Comparison of ENCODE assay signal across 13 mouse cellular contexts in the genomic region with DNA sequence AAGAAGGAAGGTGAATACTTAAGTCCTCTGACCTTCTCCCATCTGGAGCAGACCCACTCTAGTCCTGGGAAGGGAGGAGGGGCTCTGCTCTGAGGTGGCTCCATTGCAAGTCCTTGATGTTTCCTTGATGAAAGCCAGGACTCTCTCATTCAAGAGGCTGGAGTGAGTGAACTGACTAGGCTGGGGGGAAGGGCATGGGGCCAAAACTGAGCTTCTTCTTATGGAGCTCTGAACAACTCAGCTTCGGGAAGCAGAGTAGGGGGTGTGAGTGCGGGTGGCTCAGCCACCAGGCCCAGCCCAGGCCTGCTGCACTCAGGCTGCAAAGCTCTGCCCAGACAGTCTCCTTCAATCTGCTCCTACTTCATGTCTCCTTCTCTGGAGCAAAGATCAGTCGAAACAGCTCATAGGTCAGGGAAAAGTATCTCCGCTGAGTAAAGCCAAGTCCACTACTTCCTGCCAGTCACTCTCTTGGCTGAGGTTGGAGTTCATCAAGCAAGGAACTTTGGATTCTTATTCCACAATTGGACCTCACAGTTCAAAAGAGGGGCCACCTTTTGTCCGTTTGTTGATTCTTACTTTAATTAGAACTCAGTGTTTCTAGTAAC. TPM values are rescaled to one million over a fixed set of nuclear protein-coding genes. Genes with fewer than 3 reads are reported as not detected.
A peak's percentile ranks its signal among the peaks of the same experiment; 100 is the strongest.
DNase-seq lines count a peak whose midpoint lies in the region; ATAC-seq and TF ChIP-seq lines count a peak whose summit lies in the region.
"Had no signal": no experiment of that assay in that cellular context is flagged by ENCODE, and none has a peak within 500 bp of the region (broad histone marks: within the 10 kb centered on the region; RNA-seq: fewer than 3 reads in every experiment).

No protein-coding gene starts in this region.

- peak overlapping the region; percentile 26 to 59; a peak in 3 of 4 replicates for H3K27ac ChIP-seq in heart, embryonic 14.5 days (replicated peaks in 1 of 2; ENCODE audit: control insufficient read depth in 1 of 2, insufficient read depth in 1 of 2, low read depth in 2 of 2, low read length in 2 of 2)
- no peak overlapping the region for H3K27ac ChIP-seq in embryonic facial prominence, embryonic 14.5 days (replicated peaks; ENCODE audit: low read depth, low read length)
- H3K27ac ChIP-seq in lung, postnatal 0 days (ENCODE audit: low read length), result no peak overlapping the region
- H3K27ac ChIP-seq: embryonic facial prominence, embryonic 12.5 days; hindbrain, embryonic 13.5 days; lung, embryonic 15.5 days had no signal

- ATAC-seq in heart, embryonic 14.5 days (ENCODE audit: insufficient number of reproducible peaks, insufficient read depth, low FRiP score, low read depth), result peak; percentile 54
- ATAC-seq in embryonic facial prominence, embryonic 14.5 days (ENCODE audit: low read depth), result no peak; the same call in 1 of the 2 replicates
- peak; percentile 49 for ATAC-seq in lung, postnatal 0 days
- ATAC-seq: forebrain, embryonic 16.5 days had no signal

- peaks cover 5% of the 10 kb centered on the region; the same call in 1 of the 2 replicates for H3K27me3 ChIP-seq in heart, embryonic 14.5 days (ENCODE audit: control insufficient read depth, insufficient read depth, low read length)
- peaks cover 44% of the 10 kb centered on the region for H3K27me3 ChIP-seq in embryonic facial prominence, embryonic 14.5 days (replicated peaks; ENCODE audit: control insufficient read depth, insufficient read depth, low read length)
- peaks cover 9% of the 10 kb centered on the region; the same call in 1 of the 2 replicates for H3K27me3 ChIP-seq in lung, postnatal 0 days (replicated peaks; ENCODE audit: insufficient read depth, low read length)

- H3K4me1 ChIP-seq in heart, embryonic 14.5 days (ENCODE audit: control insufficient read depth in 2 of 2, insufficient read depth in 2 of 2, low read length in 2 of 2), result peaks cover 12 to 17% of the 10 kb centered on the region in 2 experiments
- H3K4me1 ChIP-seq in embryonic facial prominence, embryonic 14.5 days (ENCODE audit: control insufficient read depth, insufficient read depth, low read length), result no peaks in the 10 kb centered on the region
- no peaks in the 10 kb centered on the region for H3K4me1 ChIP-seq in lung, postnatal 0 days (ENCODE audit: insufficient read depth, low read depth, low read length)

- DNase-seq in heart, postnatal 25 days (ENCODE audit: low spot score), result no peak
- DNase-seq in adipocyte (ENCODE audit: low spot score), result peak; percentile 57
- DNase-seq in embryonic facial prominence, embryonic 14.5 days (ENCODE audit: low spot score), result peak; percentile 24
- peak; percentile 23 for DNase-seq in lung, postnatal 0 days (ENCODE audit: low spot score)
- no peak for DNase-seq in natural killer cell, adult 2 months (ENCODE audit: low spot score in 2 of 2)
- DNase-seq in gastrocnemius, postnatal 10 days, result no peak
- DNase-seq in frontal cortex, postnatal 36 days (ENCODE audit: low spot score in 2 of 2), result no peak
- DNase-seq: retina, postnatal 1 day had no signal

- no peak for TF ChIP-seq EP300 in lung, postnatal 0 days (IDR thresholded peaks at IDR 0.05)

- no peak for TF ChIP-seq CTCF in lung, postnatal 0 days (IDR thresholded peaks at IDR 0.05)

- H3K4me3 ChIP-seq in heart, embryonic 14.5 days (ENCODE audit: control insufficient read depth in 1 of 2, insufficient read depth in 1 of 2, low read depth in 1 of 2, low read length in 2 of 2), result no peak overlapping the region
- H3K4me3 ChIP-seq in embryonic facial prominence, embryonic 14.5 days (ENCODE audit: low read depth, low read length), result no peak overlapping the region
- no peak overlapping the region for H3K4me3 ChIP-seq in lung, postnatal 0 days (ENCODE audit: low read depth, low read length)
- H3K4me3 ChIP-seq: embryonic facial prominence, embryonic 12.5 days; hindbrain, embryonic 13.5 days; lung, embryonic 15.5 days had no signal

- no peak overlapping the region for H3K4me2 ChIP-seq in heart, embryonic 14.5 days (ENCODE audit: low read length)
- H3K4me2 ChIP-seq in embryonic facial prominence, embryonic 14.5 days (ENCODE audit: low read depth, low read length), result no peak overlapping the region
- H3K4me2 ChIP-seq in lung, postnatal 0 days (replicated peaks; ENCODE audit: low read depth, low read length), result no peak overlapping the region
- H3K4me2 ChIP-seq: embryonic facial prominence, embryonic 12.5 days; hindbrain, embryonic 13.5 days; lung, embryonic 15.5 days had no signal

- intact Hi-C loops in heart, postnatal 25 days (cut with DNase I), result no loop called here

- no peaks in the 10 kb centered on the region for H3K36me3 ChIP-seq in heart, embryonic 14.5 days (ENCODE audit: control insufficient read depth, insufficient read depth, low read length)
- no peaks in the 10 kb centered on the region for H3K36me3 ChIP-seq in embryonic facial prominence, embryonic 14.5 days (ENCODE audit: control insufficient read depth, insufficient read depth, low read length)
- H3K36me3 ChIP-seq in lung, postnatal 0 days (ENCODE audit: insufficient read depth, low read length), result no peaks in the 10 kb centered on the region
- H3K36me3 ChIP-seq: embryonic facial prominence, embryonic 12.5 days; hindbrain, embryonic 13.5 days; lung, embryonic 15.5 days had no signal

- 36% methylated on average over 5 of the region's 5 CpGs for WGBS in heart, embryonic 14.5 days
- 47% methylated on average over 5 of the region's 5 CpGs for WGBS in embryonic facial prominence, embryonic 14.5 days
- 52% methylated on average over 5 of the region's 5 CpGs for WGBS in lung, postnatal 0 days

- no peaks in the 10 kb centered on the region for H3K9me3 ChIP-seq in heart, embryonic 14.5 days (ENCODE audit: control insufficient read depth, low read length)
- no peaks in the 10 kb centered on the region for H3K9me3 ChIP-seq in embryonic facial prominence, embryonic 14.5 days (ENCODE audit: control insufficient read depth, low read length)
- no peaks in the 10 kb centered on the region for H3K9me3 ChIP-seq in lung, postnatal 0 days (ENCODE audit: low read length)
- H3K9me3 ChIP-seq: embryonic facial prominence, embryonic 12.5 days; hindbrain, embryonic 13.5 days; lung, embryonic 15.5 days had no signal

- H3K9ac ChIP-seq in heart, embryonic 14.5 days (ENCODE audit: low read length), result no peak overlapping the region
- H3K9ac ChIP-seq in embryonic facial prominence, embryonic 14.5 days (ENCODE audit: low read depth, low read length), result no peak overlapping the region
- H3K9ac ChIP-seq in lung, postnatal 0 days (replicated peaks; ENCODE audit: low read depth), result no peak overlapping the region
- H3K9ac ChIP-seq: embryonic facial prominence, embryonic 12.5 days; hindbrain, embryonic 13.5 days; lung, embryonic 15.5 days had no signal

RNA-seq across cellular contexts. Expression of a gene that starts 1.9 kb away (rescaled TPM):
- 12.4 and 15.5 TPM in 2 replicates for polyA plus RNA-seq in heart, embryonic 14.5 days (2014; fragmentation: Nextera tagmentation; extraction: Ambion mirVana)
- total RNA-seq in heart, postnatal 25 days (2021), result 1 to 10 TPM; 3.3 to 3.4 TPM
- 9.9 and 11.5 TPM in 2 replicates for polyA plus RNA-seq in embryonic facial prominence, embryonic 14.5 days (2014; fragmentation: Nextera tagmentation; extraction: Ambion mirVana)
- polyA plus RNA-seq in lung, postnatal 0 days (2015; fragmentation: Nextera tagmentation; extraction: Ambion mirVana), result 3.4 and 3.6 TPM in 2 replicates
- total RNA-seq in gastrocnemius, postnatal 10 days (2021), result 1 to 10 TPM; 5.7 to 8.6 TPM

RNA-seq across cellular contexts. Expression of a gene that starts 52.8 kb away (rescaled TPM):
- 0.27 TPM in 1 of 2 replicates, not detected in the other for polyA plus RNA-seq in heart, embryonic 14.5 days (2014; fragmentation: Nextera tagmentation; extraction: Ambion mirVana)
- not detected for total RNA-seq in heart, postnatal 25 days (2021)
- polyA plus RNA-seq in embryonic facial prominence, embryonic 14.5 days (2014; fragmentation: Nextera tagmentation; extraction: Ambion mirVana), result 0.22 TPM in 1 of 2 replicates, not detected in the other
- polyA plus RNA-seq in lung, postnatal 0 days (2015; fragmentation: Nextera tagmentation; extraction: Ambion mirVana), result 0.12 TPM in 1 of 2 replicates, not detected in the other
- not detected for total RNA-seq in gastrocnemius, postnatal 10 days (2021)

RNA-seq across cellular contexts. Expression of a gene that starts 53.1 kb away (rescaled TPM):
- 0.32 TPM in 1 of 2 replicates, not detected in the other for polyA plus RNA-seq in heart, embryonic 14.5 days (2014; fragmentation: Nextera tagmentation; extraction: Ambion mirVana)
- not detected for total RNA-seq in heart, postnatal 25 days (2021)
- 0.12 and 0.18 TPM in 2 replicates for polyA plus RNA-seq in embryonic facial prominence, embryonic 14.5 days (2014; fragmentation: Nextera tagmentation; extraction: Ambion mirVana)
- not detected in 2 replicates for polyA plus RNA-seq in lung, postnatal 0 days (2015; fragmentation: Nextera tagmentation; extraction: Ambion mirVana)
- total RNA-seq in gastrocnemius, postnatal 10 days (2021), result not detected
- polyA plus RNA-seq: forebrain, embryonic 16.5 days; hindbrain, embryonic 13.5 days had no signal

Comparison
In these comparisons a context has a peak if more than half of its experiments do, and no peak if none do; other contexts are left out.
1. H3K27ac ChIP-seq: peak in heart, embryonic 14.5 days (2 of 2); none in embryonic facial prominence, embryonic 14.5 days (single experiment) and lung, postnatal 0 days (single experiment).
2. DNase-seq: peak in adipocyte (single experiment), embryonic facial prominence, embryonic 14.5 days (single experiment) and lung, postnatal 0 days (single experiment); none in heart, postnatal 25 days (single experiment), natural killer cell, adult 2 months (0 of 2), gastrocnemius, postnatal 10 days (single experiment) and frontal cortex, postnatal 36 days (0 of 2).